Comparison of ENCODE assay signal across 9 mouse cellular contexts in the genomic region with DNA sequence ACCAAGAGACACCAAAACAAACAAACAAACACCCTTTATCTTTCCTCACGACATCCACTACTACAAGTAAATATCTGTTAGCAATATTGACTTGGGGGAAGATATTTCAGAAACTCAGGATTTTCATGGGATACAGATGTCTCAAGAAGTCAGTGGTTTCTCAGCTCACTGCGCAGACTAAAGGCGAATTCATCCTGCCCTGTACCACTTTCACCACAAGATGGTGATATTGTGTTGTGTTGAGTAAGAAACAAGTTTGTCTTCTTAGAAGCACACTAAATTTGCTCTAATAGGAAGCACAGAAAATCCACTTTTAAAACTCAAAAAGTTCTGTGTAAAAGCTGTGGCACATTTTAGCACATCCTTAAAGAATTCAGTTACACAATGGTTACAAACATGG.
DNase-seq lines count a peak whose midpoint lies in the region; ATAC-seq lines count a peak whose summit lies in the region.
"Had no signal": no experiment of that assay in that cellular context is flagged by ENCODE, and none has a peak within 500 bp of the region (broad histone marks: within the 10 kb centered on the region; RNA-seq: fewer than 3 reads in every experiment).

No protein-coding gene starts in this region.

- no peak overlapping the region for H3K4me3 ChIP-seq in hindbrain, embryonic 14.5 days (replicated peaks; ENCODE audit: low read length)
- H3K4me3 ChIP-seq: myocyte had no signal

- peak; percentile 1 for DNase-seq in gastrocnemius, adult 18-20 months (ENCODE audit: low spot score)
- no peak for DNase-seq in gastrocnemius, postnatal 36 days
- DNase-seq in 416B (ENCODE audit: low read depth) = peak; percentile 56
- DNase-seq in embryo, embryonic 10 days (ENCODE audit: low spot score) = peak; percentile 86
- peak; percentile 85 for DNase-seq in hindbrain, embryonic 14.5 days (ENCODE audit: low spot score)
- DNase-seq in mesoderm, embryonic 11.5 days (ENCODE audit: low read depth, low spot score) = peak; percentile 66
- DNase-seq in thymus, postnatal 10 days (ENCODE audit: low spot score in 2 of 2) = no peak
- no peak for DNase-seq in heart, adult 9 months (ENCODE audit: low spot score in 2 of 2)

- intact Hi-C loops in gastrocnemius, postnatal 36 days (cut with DNase I) = no loop called here

- no peak overlapping the region for H3K27ac ChIP-seq in hindbrain, embryonic 14.5 days

- peaks cover 7% of the 10 kb centered on the region; the same call in 1 of the 2 replicates for H3K27me3 ChIP-seq in hindbrain, embryonic 14.5 days (ENCODE audit: control insufficient read depth, insufficient read depth, low read length)

- H3K9ac ChIP-seq in hindbrain, embryonic 14.5 days = no peak overlapping the region

- peak; percentile 78; the same call in 1 of the 2 replicates for ATAC-seq in hindbrain, embryonic 14.5 days (ENCODE audit: low FRiP score)

- WGBS in hindbrain, embryonic 14.5 days = 19% methylated on average over 3 of the region's 3 CpGs

- H3K36me3 ChIP-seq in hindbrain, embryonic 14.5 days (replicated peaks; ENCODE audit: control insufficient read depth, insufficient read depth) = no peaks in the 10 kb centered on the region

- H3K4me2 ChIP-seq in hindbrain, embryonic 14.5 days (replicated peaks) = no peak overlapping the region

- H3K9me3 ChIP-seq in hindbrain, embryonic 14.5 days (ENCODE audit: control insufficient read depth, low read length) = no peaks in the 10 kb centered on the region

- no peaks in the 10 kb centered on the region for H3K4me1 ChIP-seq in hindbrain, embryonic 14.5 days (replicated peaks; ENCODE audit: control insufficient read depth, insufficient read depth, low read length)

Comparison
In these comparisons a context has a peak if more than half of its experiments do, and no peak if none do; other contexts are left out.
1. DNase-seq: peak in gastrocnemius, adult 18-20 months (single experiment), 416B (single experiment), embryo, embryonic 10 days (single experiment), hindbrain, embryonic 14.5 days (single experiment) and mesoderm, embryonic 11.5 days (single experiment); none in gastrocnemius, postnatal 36 days (0 of 2), thymus, postnatal 10 days (0 of 2) and heart, adult 9 months (0 of 2).